Mouse (Mus musculus): ENCODE measurements around the gene Cyp39a1. TPM values are rescaled to one million over a fixed set of nuclear protein-coding genes. Genes with fewer than 3 reads are reported as not detected.

Gene Cyp39a1
- total RNA-seq (2021), result 1 to 10 TPM; 1.9 to 2.8 TPM
- long read RNA-seq, experiment 1, result 0 reads
- long read RNA-seq, experiment 2, partial matches to known transcripts, result 0 of 3 reads
- long read RNA-seq, experiment 2, other reads (novel, unspliced or antisense), result 1 of 3 reads

- no peak for DNase-seq (ENCODE audit: low spot score in 2 of 2)
These were observed at the start of gene Cyp39a1 for GRCm38 (mm10) chr17:43667290-43667843. Cyp39a1 (plus strand) TSS chr17:43667425.

GRCm38 (mm10) chr17:43619156-43619555, 48.1 kb upstream of the Cyp39a1 start:
- no peak for DNase-seq (ENCODE audit: low spot score in 2 of 2)

- no peak for DNase-seq (ENCODE audit: low spot score in 2 of 2)
These were observed 45.1 kb upstream of the Cyp39a1 start for GRCm38 (mm10) chr17:43622076-43622475.

DNA sequence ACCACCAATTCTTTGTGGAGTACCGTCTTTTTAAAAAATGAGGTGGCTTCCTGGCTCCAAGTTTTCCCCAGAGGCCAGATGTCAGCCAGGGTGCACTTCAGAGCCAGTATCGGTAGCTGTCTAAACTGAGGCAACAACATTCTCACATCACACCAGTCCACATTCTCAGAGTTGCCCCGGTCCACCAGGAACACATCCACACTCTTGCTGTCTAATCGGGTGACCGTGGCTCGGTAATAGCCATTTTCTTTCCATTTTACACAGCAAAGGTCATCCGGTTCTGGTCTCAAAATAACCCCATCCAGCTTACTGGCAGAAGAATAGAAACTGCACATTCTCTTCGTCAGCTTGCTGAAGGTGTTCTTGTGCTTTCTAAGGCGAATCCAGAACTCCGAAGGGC, 39.0 kb upstream of the Cyp39a1 start:
- DNase-seq (ENCODE audit: low spot score in 2 of 2), result no peak

- no peak for DNase-seq (ENCODE audit: low spot score in 2 of 2)
These were observed 38.2 kb upstream of the Cyp39a1 start for GRCm38 (mm10) chr17:43629026-43629495.

DNA sequence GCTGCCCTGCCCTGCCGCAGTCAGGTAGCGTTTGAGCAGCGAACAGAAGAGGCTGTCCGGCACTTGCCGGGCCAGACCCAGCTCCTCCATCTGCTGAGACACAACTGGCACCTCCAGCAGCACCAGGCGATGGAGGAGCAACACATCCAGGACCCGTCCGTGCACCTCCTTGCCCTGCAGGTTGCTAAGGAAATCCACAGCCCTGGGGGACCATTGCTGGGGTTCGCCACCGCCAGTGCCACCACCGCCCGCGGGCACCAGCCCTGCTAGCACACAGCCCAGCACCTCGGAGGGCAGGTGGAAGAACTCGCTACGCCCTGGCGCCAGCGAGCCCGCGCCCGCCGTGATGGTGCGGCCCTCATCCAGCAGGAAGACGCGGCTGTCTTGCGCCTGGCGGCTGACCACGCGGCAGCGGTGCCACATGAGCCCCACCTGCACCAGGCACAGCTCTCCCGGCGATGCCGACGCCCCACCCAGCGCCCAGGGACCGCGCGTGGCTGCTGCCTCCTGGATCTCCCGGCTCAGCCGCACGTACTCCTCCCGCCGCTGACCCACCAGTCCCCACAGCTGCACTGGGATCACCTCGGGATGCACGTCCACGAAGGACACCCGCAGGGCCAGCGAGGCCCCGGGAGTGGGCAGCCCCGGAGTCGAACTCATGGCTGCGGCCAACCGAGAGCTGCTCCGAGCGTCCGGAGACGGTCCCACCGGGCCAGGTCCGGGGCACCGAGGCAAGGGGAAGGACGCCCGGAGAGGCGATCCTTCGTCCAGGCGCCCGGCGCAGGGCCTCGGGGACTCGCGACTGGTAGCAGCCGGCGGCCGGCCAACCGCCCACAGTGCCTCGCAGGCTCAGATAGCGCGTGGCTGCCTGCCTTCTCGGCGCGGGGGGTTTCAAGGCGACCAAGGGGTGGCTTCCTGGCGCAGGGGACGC, 37.5 kb upstream of the Cyp39a1 start, which contains the start of gene Tdrd6:
Gene Tdrd6, minus strand, starts transcription at position 804 of the 931 bp plus-strand sequence.
- no peak for DNase-seq (ENCODE audit: low spot score in 2 of 2)

GRCm38 (mm10) chr17:43630427-43630760, 36.8 kb upstream of the Cyp39a1 start:
- no peak for DNase-seq (ENCODE audit: low spot score in 2 of 2)

- no peak for DNase-seq (ENCODE audit: low spot score in 2 of 2)
These were observed 30.1 kb upstream of the Cyp39a1 start for GRCm38 (mm10) chr17:43637146-43637545.

DNA sequence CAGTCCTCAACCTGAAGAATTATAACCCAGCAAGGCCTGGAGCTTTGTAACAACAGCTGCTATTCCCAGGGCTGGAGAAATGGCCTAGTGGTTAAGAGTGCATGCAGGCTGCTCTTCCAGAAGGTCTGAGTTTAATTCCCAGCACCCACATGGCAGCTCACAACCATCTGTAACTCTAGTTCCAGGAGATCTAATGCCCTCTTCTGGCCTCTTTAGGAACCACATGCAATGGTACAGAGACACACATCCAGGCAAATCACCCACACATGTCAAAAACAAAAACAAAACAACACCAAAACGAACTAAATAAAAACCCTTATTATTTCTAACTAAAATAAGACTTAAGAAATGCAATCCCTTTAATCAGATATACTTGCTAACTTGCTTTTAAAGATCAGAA, 26.4 kb upstream of the Cyp39a1 start:
- DNase-seq (ENCODE audit: low spot score in 2 of 2), result no peak

DNA sequence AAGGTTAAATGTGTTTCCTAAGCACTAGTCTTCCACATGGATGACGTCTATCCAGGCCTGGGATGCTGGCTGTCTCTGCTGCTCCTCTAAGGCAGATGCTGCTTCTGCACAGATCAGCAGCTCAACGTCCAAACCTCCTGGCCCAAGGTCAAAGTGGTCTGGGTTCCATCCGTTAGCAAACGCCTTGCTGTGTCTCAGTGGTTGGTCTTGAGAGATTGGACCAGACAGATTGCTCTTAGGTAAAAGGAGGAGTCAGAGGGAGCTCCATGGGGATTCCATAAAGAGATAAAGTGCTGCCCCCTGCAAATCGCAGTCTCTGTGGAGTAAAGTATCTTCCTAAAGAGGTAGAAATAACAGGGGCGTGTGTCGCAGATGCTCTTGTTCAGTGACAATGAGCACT, 24.0 kb upstream of the Cyp39a1 start:
- no peak for DNase-seq (ENCODE audit: low spot score in 2 of 2)

DNA sequence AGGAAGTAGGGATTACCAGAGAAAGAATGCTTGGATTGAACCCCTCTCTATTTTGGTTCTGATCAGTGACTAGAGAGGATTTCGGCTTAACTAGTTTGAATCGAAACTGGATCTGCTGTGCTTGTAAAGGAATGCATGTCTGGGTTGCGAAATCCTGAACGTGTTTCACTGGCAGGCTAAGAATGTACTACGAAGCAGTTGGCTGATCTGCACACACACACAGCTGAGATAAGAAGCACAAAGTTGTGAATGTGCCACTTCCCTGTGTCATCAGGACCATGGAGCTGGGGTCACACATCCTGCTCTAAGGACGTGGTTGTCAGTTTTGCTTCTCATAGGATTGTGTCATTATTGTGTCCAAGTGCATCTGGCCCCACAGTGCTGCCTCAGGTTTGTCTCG, 22.9 kb upstream of the Cyp39a1 start:
- DNase-seq (ENCODE audit: low spot score in 2 of 2), result no peak

GRCm38 (mm10) chr17:43645136-43645535, 22.1 kb upstream of the Cyp39a1 start:
- no peak for DNase-seq (ENCODE audit: low spot score in 2 of 2)

GRCm38 (mm10) chr17:43646925-43647324, 20.3 kb upstream of the Cyp39a1 start:
- DNase-seq (ENCODE audit: low spot score in 2 of 2), result no peak

DNA sequence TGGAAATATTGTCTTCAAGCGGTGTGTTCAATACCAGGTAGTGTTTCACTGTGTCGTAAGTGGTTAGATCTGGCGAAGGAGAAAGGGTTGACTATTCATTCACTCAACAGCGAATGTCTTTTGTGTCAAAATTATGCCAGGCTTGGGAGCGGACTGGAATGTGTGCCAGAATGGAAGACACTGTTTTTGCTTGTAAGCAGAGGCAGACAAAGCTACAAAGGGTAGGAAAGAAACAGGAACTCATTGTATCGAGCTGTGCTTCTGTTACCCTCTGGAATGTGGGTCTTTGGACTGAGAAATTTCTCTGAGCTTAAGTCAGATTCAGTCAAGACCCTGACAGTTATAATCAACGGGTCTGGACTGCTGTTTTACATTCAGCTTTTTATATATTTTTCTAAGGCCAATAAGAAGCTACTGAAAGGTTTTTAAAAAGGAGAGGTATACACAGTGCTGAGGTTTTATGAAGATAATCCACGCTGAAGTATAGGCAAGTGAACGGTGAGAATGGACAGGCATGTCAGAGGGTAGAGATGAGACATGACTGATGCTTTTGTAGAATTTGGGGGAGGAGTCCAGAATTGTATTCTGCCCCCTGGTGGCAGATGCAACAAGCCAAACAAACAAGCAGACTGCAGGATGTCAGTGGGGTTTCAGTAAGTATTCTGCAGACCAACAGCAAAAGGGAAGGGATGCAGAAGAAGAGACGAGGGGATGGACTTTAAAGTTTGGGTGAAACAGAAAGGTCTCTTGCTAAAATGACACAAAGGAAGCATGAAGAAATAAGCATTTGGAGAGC, 17.4 kb upstream of the Cyp39a1 start:
- DNase-seq (ENCODE audit: low spot score in 2 of 2), result no peak

- DNase-seq (ENCODE audit: low spot score in 2 of 2), result no peak
These were observed 15.7 kb upstream of the Cyp39a1 start for GRCm38 (mm10) chr17:43651314-43652046.

DNA sequence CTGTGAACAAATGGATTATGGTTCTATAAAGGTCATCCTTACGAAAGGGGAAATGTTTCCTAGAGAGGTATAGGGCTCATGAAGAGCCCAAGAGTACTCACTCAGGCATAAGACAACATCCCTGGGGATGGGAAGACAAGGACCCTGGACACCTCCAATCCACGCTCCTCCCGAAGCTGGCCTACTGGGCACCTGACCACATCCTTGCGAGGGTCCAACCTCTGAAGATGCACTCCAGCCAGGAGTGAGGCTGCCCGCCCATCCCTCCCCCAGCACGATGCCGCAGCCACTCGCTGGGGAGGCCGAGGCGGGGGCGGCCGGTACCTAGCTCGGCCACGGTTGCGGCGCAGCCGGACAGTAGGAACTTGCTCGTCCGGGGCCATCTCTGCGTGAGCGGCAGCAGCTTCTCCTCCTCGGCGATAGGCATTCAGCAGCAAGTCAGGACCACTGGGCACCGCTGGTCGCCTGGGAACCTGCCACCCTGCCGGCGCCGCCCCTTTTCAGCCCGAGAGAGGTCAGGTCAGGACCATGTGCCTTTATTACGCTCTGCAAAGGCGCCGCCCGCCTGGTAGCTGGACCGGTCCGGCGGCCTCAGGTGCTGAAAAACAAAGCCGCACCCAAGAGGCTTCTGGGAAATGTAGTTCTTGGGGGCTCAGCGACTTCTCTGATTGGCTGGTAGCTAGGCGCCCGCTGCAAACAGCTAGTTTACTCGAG, 492 bp upstream of the Cyp39a1 start, which contains the start of gene Slc25a27:
Gene Slc25a27, minus strand, starts transcription at position 639 of the 714 bp plus-strand sequence.
- peak; percentile 74 to 81 for DNase-seq (ENCODE audit: low spot score in 2 of 2)

GRCm38 (mm10) chr17:43669145-43669695, 2.0 kb downstream of the Cyp39a1 start:
- DNase-seq (ENCODE audit: low spot score in 2 of 2), result no peak

DNA sequence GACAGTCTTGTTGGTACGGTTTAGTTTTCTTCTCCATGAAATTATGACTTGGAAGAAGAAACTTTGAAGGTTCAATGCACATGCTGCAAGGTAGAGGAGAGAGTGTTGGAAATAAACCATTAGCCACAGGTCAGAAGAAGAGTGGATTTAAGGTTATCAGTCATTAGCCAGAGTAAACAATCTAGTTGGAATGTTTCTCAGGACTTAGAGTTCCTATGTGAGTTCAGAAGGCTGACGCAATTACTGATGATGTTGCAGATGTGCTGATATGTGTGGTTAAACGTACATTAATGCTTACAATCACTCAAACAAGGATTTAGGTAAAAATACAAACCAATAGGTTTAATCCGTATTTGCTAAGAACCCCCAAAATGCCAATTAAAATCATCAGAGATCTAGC, 4.7 kb downstream of the Cyp39a1 start:
- no peak for DNase-seq (ENCODE audit: low spot score in 2 of 2)

GRCm38 (mm10) chr17:43675228-43675627, 8.0 kb downstream of the Cyp39a1 start:
- DNase-seq (ENCODE audit: low spot score in 2 of 2), result no peak

GRCm38 (mm10) chr17:43676241-43676640, 9.0 kb downstream of the Cyp39a1 start:
- DNase-seq (ENCODE audit: low spot score in 2 of 2), result no peak
